In the genomic region with DNA sequence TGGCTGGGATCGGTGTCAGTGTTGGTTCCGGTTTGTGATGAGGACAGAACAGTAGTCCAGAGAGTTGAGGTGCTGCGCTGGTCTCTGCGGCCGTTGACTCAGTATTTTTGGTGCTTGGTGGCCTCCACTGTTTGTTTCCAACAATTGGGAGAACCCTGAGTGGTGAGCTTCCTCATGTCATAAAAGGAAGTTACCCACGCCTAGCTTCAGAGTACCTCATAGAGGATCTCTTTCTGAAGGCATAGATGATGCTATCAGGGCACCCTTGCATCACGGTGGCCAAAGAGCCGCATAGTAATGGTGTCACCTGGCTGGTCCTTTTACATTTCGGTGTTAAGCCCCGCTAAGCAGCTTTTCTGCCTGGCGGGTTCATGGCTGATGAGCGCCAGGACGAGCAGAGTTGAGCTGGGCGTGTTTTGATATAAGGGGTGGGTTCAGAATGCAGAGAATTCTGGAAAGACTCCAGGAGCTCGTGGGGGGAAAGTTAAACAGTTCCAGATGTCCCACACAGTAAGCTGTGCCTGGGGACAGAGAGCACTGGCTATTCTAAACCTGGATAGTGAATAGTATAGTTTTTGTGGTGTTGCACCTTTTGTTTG, we compare ENCODE assay signal across 8 mouse cellular contexts. TPM values are rescaled to one million over a fixed set of nuclear protein-coding genes. Genes with fewer than 3 reads are reported as not detected.
DNase-seq lines count a peak whose midpoint lies in the region; ATAC-seq and TF ChIP-seq lines count a peak whose summit lies in the region.

No protein-coding gene starts in this region.

- peak overlapping the region; percentile 26; the same call in 1 of the 2 replicates for H3K27ac ChIP-seq in forebrain, embryonic 10.5 days
- H3K27ac ChIP-seq in forebrain, embryonic 12.5 days: no peak overlapping the region
- no peak overlapping the region for H3K27ac ChIP-seq in hindbrain, embryonic 16.5 days (ENCODE audit: low read depth, low read length)
- peak overlapping the region; percentile 64 for H3K27ac ChIP-seq in lung, embryonic 14.5 days (ENCODE audit: low read depth)

- 57% methylated on average over 15 of the region's 15 CpGs for WGBS in forebrain, embryonic 10.5 days
- 60% methylated on average over 15 of the region's 15 CpGs for WGBS in forebrain, embryonic 12.5 days
- WGBS in hindbrain, embryonic 16.5 days: 57% methylated on average over 15 of the region's 15 CpGs
- 27% methylated on average over 15 of the region's 15 CpGs for WGBS in lung, embryonic 14.5 days

- TF ChIP-seq CTCF in lung, embryonic 14.5 days (IDR thresholded peaks at IDR 0.05; ENCODE audit: low read depth): no peak

- H3K4me1 ChIP-seq in forebrain, embryonic 10.5 days: peaks cover 26% of the 10 kb centered on the region
- H3K4me1 ChIP-seq in forebrain, embryonic 12.5 days: peaks cover 9% of the 10 kb centered on the region; the same call in 1 of the 2 replicates
- peaks cover 8% of the 10 kb centered on the region for H3K4me1 ChIP-seq in hindbrain, embryonic 16.5 days (ENCODE audit: control insufficient read depth, insufficient read depth, low read depth, low read length)
- H3K4me1 ChIP-seq in lung, embryonic 14.5 days (ENCODE audit: insufficient read depth): peaks cover 5% of the 10 kb centered on the region

- peak; percentile 27 for DNase-seq in forebrain, embryonic 10.5 days (ENCODE audit: extremely low spot score, low spot score)
- peak; percentile 74 for DNase-seq in forelimb bud, embryonic 11.5 days (ENCODE audit: low read depth, low spot score)
- DNase-seq in lung, embryonic 14.5 days: peak; percentile 95
- no peak for DNase-seq in adrenal gland, postnatal 25 days

- H3K27me3 ChIP-seq in forebrain, embryonic 10.5 days (ENCODE audit: poor library complexity, severe bottlenecking): no peaks in the 10 kb centered on the region
- peaks cover 6% of the 10 kb centered on the region; the same call in 1 of the 2 replicates for H3K27me3 ChIP-seq in forebrain, embryonic 12.5 days
- H3K27me3 ChIP-seq in hindbrain, embryonic 16.5 days (replicated peaks; ENCODE audit: control insufficient read depth, insufficient read depth, low read length): no peaks in the 10 kb centered on the region
- no peaks in the 10 kb centered on the region for H3K27me3 ChIP-seq in lung, embryonic 14.5 days (ENCODE audit: insufficient read depth, low read length)

- H3K4me2 ChIP-seq in forebrain, embryonic 12.5 days: no peak overlapping the region
- 0 out of 2 replicates have a peak overlapping the region, but pooled peaks have one; percentile 19 for H3K4me2 ChIP-seq in hindbrain, embryonic 16.5 days (ENCODE audit: low read length)
- H3K4me2 ChIP-seq in lung, embryonic 14.5 days: peak overlapping the region; percentile 54

- H3K9me3 ChIP-seq in forebrain, embryonic 10.5 days: no peaks in the 10 kb centered on the region
- no peaks in the 10 kb centered on the region for H3K9me3 ChIP-seq in forebrain, embryonic 12.5 days
- H3K9me3 ChIP-seq in hindbrain, embryonic 16.5 days (ENCODE audit: control insufficient read depth, low read length): no peaks in the 10 kb centered on the region
- H3K9me3 ChIP-seq in lung, embryonic 14.5 days (ENCODE audit: low read depth, low read length): no peaks in the 10 kb centered on the region

- H3K4me3 ChIP-seq in forebrain, embryonic 10.5 days: no peak overlapping the region
- H3K4me3 ChIP-seq in forebrain, embryonic 12.5 days (replicated peaks): no peak overlapping the region
- H3K4me3 ChIP-seq in hindbrain, embryonic 16.5 days (ENCODE audit: low read length): no peak overlapping the region
- H3K4me3 ChIP-seq in lung, embryonic 14.5 days (ENCODE audit: low read depth, low read length): peak overlapping the region; percentile 22

- H3K9ac ChIP-seq in forebrain, embryonic 12.5 days: no peak overlapping the region
- H3K9ac ChIP-seq in hindbrain, embryonic 16.5 days (ENCODE audit: low read depth, low read length): no peak overlapping the region
- H3K9ac ChIP-seq in lung, embryonic 14.5 days: no peak overlapping the region

- no peak for ATAC-seq in forebrain, embryonic 12.5 days (ENCODE audit: low FRiP score)
- no peak for ATAC-seq in hindbrain, embryonic 16.5 days
- ATAC-seq in lung, embryonic 14.5 days (ENCODE audit: insufficient read depth): peak; percentile 75
- ATAC-seq in CD4-positive, CD25-positive, alpha-beta regulatory T cell, adult 4 months: no peak
- no peak for ATAC-seq in erythroid progenitor cell, adult 5-6 weeks (replicated peaks; ENCODE audit: low FRiP score, poor library complexity, severe bottlenecking)

- no peaks in the 10 kb centered on the region for H3K36me3 ChIP-seq in forebrain, embryonic 10.5 days (replicated peaks)
- H3K36me3 ChIP-seq in forebrain, embryonic 12.5 days (replicated peaks): no peaks in the 10 kb centered on the region
- no peaks in the 10 kb centered on the region for H3K36me3 ChIP-seq in hindbrain, embryonic 16.5 days (ENCODE audit: control insufficient read depth, insufficient read depth, low read length)
- no peaks in the 10 kb centered on the region for H3K36me3 ChIP-seq in lung, embryonic 14.5 days (ENCODE audit: insufficient read depth)

RNA-seq across cellular contexts. Expression of gene Zbtb2, which starts 48.9 kb away (rescaled TPM):
- 19.7 and 21.6 TPM in 2 replicates for polyA plus RNA-seq in forebrain, embryonic 10.5 days (2016; fragmentation: Nextera tagmentation; extraction: Ambion mirVana)
- 21.2 and 22.2 TPM in 2 replicates for polyA plus RNA-seq in forebrain, embryonic 12.5 days (2016; fragmentation: Nextera tagmentation; extraction: Ambion mirVana)
- polyA plus RNA-seq in hindbrain, embryonic 16.5 days (2015; fragmentation: Nextera tagmentation; extraction: Ambion mirVana): 11.7 and 15.2 TPM in 2 replicates
- 17.3 and 18.1 TPM in 2 replicates for polyA plus RNA-seq in lung, embryonic 14.5 days (2014; fragmentation: Nextera tagmentation; extraction: Ambion mirVana)
- polyA plus RNA-seq in CD4-positive, CD25-positive, alpha-beta regulatory T cell, adult 4 months (2017; shearing (Covaris generic)): 10 to 100 TPM; 10.2 to 10.5 TPM
- 8.4 and 11.9 TPM in 2 replicates for total RNA-seq in erythroid progenitor cell, adult 5-6 weeks (2015; ENCODE audit: low replicate concordance)
- total RNA-seq in erythroid progenitor cell, adult 5-6 weeks (2017; ENCODE audit: low replicate concordance): 5.1 and 6.7 TPM in 2 replicates
- total RNA-seq in adrenal gland, postnatal 25 days (2021): 11.0 and 11.5 TPM in 2 replicates

Comparison
In these comparisons a context has a peak if more than half of its experiments do, and no peak if none do; other contexts are left out.
1. H3K27ac ChIP-seq: peak in forebrain, embryonic 10.5 days (single experiment) and lung, embryonic 14.5 days (single experiment); none in forebrain, embryonic 12.5 days (single experiment) and hindbrain, embryonic 16.5 days (single experiment).